ENCODE assay signal across 39 mouse cellular contexts in genomic region chr4:88935901-88936300, GRCm38 (mm10). TPM values are rescaled to one million over a fixed set of nuclear protein-coding genes. Genes with fewer than 3 reads are reported as not detected.
DNase-seq lines count a peak whose midpoint lies in the region; ATAC-seq and TF ChIP-seq lines count a peak whose summit lies in the region.
"Had no signal": no experiment of that assay in that cellular context is flagged by ENCODE, and none has a peak within 500 bp of the region (broad histone marks: within the 10 kb centered on the region; RNA-seq: fewer than 3 reads in every experiment).

No protein-coding gene starts in this region.

- peak overlapping the region; percentile 25; the same call in 1 of the 2 replicates for H3K4me2 ChIP-seq in embryonic facial prominence, embryonic 13.5 days
- peak overlapping the region; percentile 2; the same call in 1 of the 2 replicates for H3K4me2 ChIP-seq in intestine, embryonic 16.5 days (ENCODE audit: low read depth, low read length)
- peak overlapping the region; percentile 27; the same call in 1 of the 2 replicates for H3K4me2 ChIP-seq in stomach, postnatal 0 days (replicated peaks; ENCODE audit: low read depth)
- H3K4me2 ChIP-seq: heart, embryonic 12.5 days; hindbrain, embryonic 13.5 days; limb, embryonic 12.5 days; liver, embryonic 12.5 days; midbrain, embryonic 15.5 days; neural tube, embryonic 12.5 days had no signal

- 0 out of 2 replicates have a peak, but pooled peaks cover 4% of the 10 kb centered on the region for H3K4me1 ChIP-seq in embryonic facial prominence, embryonic 13.5 days
- H3K4me1 ChIP-seq in embryonic facial prominence, embryonic 10.5 days: peaks cover 17% of the 10 kb centered on the region
- H3K4me1 ChIP-seq in intestine, embryonic 16.5 days (ENCODE audit: control insufficient read depth, insufficient read depth, low read length): peaks cover 3% of the 10 kb centered on the region; the same call in 1 of the 2 replicates
- H3K4me1 ChIP-seq in stomach, postnatal 0 days (replicated peaks; ENCODE audit: control insufficient read depth, insufficient read depth): no peaks in the 10 kb centered on the region
- H3K4me1 ChIP-seq: heart, embryonic 12.5 days; midbrain, embryonic 15.5 days; neural tube, embryonic 12.5 days had no signal

- no peaks in the 10 kb centered on the region for H3K9me3 ChIP-seq in embryonic facial prominence, embryonic 13.5 days
- H3K9me3 ChIP-seq in embryonic facial prominence, embryonic 10.5 days: no peaks in the 10 kb centered on the region
- no peaks in the 10 kb centered on the region for H3K9me3 ChIP-seq in intestine, embryonic 16.5 days (ENCODE audit: control insufficient read depth, low read length)
- H3K9me3 ChIP-seq in stomach, postnatal 0 days (ENCODE audit: control insufficient read depth, low read length): no peaks in the 10 kb centered on the region
- H3K9me3 ChIP-seq: heart, embryonic 12.5 days; hindbrain, embryonic 13.5 days; limb, embryonic 12.5 days; liver, embryonic 12.5 days; midbrain, embryonic 10.5 days; midbrain, embryonic 15.5 days; neural tube, embryonic 12.5 days had no signal

- WGBS in embryonic facial prominence, embryonic 13.5 days: 62% methylated on average over 2 of the region's 2 CpGs
- 75% methylated on average over 2 of the region's 2 CpGs for WGBS in embryonic facial prominence, embryonic 10.5 days
- WGBS in intestine, embryonic 16.5 days: 78% methylated on average over 2 of the region's 2 CpGs
- WGBS in stomach, postnatal 0 days: 76% methylated on average over 2 of the region's 2 CpGs

- no peak overlapping the region for H3K27ac ChIP-seq in embryonic facial prominence, embryonic 13.5 days
- H3K27ac ChIP-seq in embryonic facial prominence, embryonic 10.5 days (replicated peaks): no peak overlapping the region
- H3K27ac ChIP-seq in intestine, embryonic 16.5 days (ENCODE audit: low read length): peak overlapping the region; percentile 57; the same call in 1 of the 2 replicates
- no peak overlapping the region for H3K27ac ChIP-seq in stomach, postnatal 0 days (replicated peaks)
- H3K27ac ChIP-seq: gastrocnemius, adult 2 months; heart, adult 2 months; hindbrain, embryonic 13.5 days; limb, embryonic 12.5 days; liver, embryonic 12.5 days; midbrain, embryonic 10.5 days; midbrain, embryonic 15.5 days; neural tube, embryonic 12.5 days had no signal

- no peaks in the 10 kb centered on the region for H3K36me3 ChIP-seq in embryonic facial prominence, embryonic 13.5 days
- H3K36me3 ChIP-seq in embryonic facial prominence, embryonic 10.5 days (replicated peaks): no peaks in the 10 kb centered on the region
- H3K36me3 ChIP-seq in intestine, embryonic 16.5 days (ENCODE audit: control insufficient read depth, insufficient read depth, low read length): no peaks in the 10 kb centered on the region
- no peaks in the 10 kb centered on the region for H3K36me3 ChIP-seq in stomach, postnatal 0 days (ENCODE audit: control insufficient read depth, insufficient read depth, low read length)
- H3K36me3 ChIP-seq: heart, embryonic 12.5 days; hindbrain, embryonic 13.5 days; limb, embryonic 12.5 days; liver, embryonic 12.5 days; midbrain, embryonic 10.5 days; midbrain, embryonic 15.5 days; neural tube, embryonic 12.5 days had no signal

- no peak for DNase-seq in embryonic facial prominence, embryonic 10.5 days (ENCODE audit: low spot score)
- DNase-seq in NIH3T3 (ENCODE audit: low read depth): peak; percentile 59
- no peak for DNase-seq in stomach, postnatal 0 days (ENCODE audit: low spot score)
- no peak for DNase-seq in thymus, postnatal 36 days
- no peak for DNase-seq in layer of hippocampus, postnatal 10 days (ENCODE audit: low spot score in 2 of 2)
- no peak for DNase-seq in layer of hippocampus, adult 9-11 months
- DNase-seq: adrenal gland, postnatal 10 days; cerebellum, adult 8-10 months; cerebellum, postnatal 25 days; gastrocnemius, adult 2 months; heart, adult 2 months; heart, postnatal 4 days; kidney, adult 2 months; kidney, postnatal 36 days; liver, postnatal 0 days; lung, postnatal 36 days; thymus, postnatal 14 days had no signal

- ATAC-seq in embryonic facial prominence, embryonic 13.5 days (ENCODE audit: insufficient number of reproducible peaks, insufficient read depth, low FRiP score, low TSS enrichment, low read depth): no peak
- no peak for ATAC-seq in intestine, embryonic 16.5 days
- no peak for ATAC-seq in stomach, postnatal 0 days (ENCODE audit: low FRiP score, low TSS enrichment)
- ATAC-seq: CD4-positive, CD25-positive, alpha-beta regulatory T cell, adult 4 months; forebrain, embryonic 16.5 days; liver, embryonic 12.5 days; liver, postnatal 0 days; midbrain, embryonic 15.5 days had no signal

- TF ChIP-seq CTCF in stomach, postnatal 0 days (IDR thresholded peaks at IDR 0.05; ENCODE audit: low read depth): no peak

- no peak overlapping the region for H3K9ac ChIP-seq in embryonic facial prominence, embryonic 13.5 days
- no peak overlapping the region for H3K9ac ChIP-seq in intestine, embryonic 16.5 days (ENCODE audit: low read depth, low read length)
- no peak overlapping the region for H3K9ac ChIP-seq in stomach, postnatal 0 days (ENCODE audit: low read length)
- H3K9ac ChIP-seq: heart, embryonic 12.5 days; hindbrain, embryonic 13.5 days; limb, embryonic 12.5 days; liver, embryonic 12.5 days; liver, postnatal 0 days; midbrain, embryonic 15.5 days; neural tube, embryonic 12.5 days had no signal

- H3K27me3 ChIP-seq in embryonic facial prominence, embryonic 13.5 days: peaks cover 46% of the 10 kb centered on the region
- peaks cover 52% of the 10 kb centered on the region for H3K27me3 ChIP-seq in embryonic facial prominence, embryonic 10.5 days (replicated peaks; ENCODE audit: low read depth, poor library complexity, severe bottlenecking)
- peaks cover 12% of the 10 kb centered on the region; the same call in 1 of the 2 replicates for H3K27me3 ChIP-seq in intestine, embryonic 16.5 days (replicated peaks; ENCODE audit: control insufficient read depth, insufficient read depth, low read length)
- no peaks in the 10 kb centered on the region; the same call in 1 of the 2 replicates for H3K27me3 ChIP-seq in stomach, postnatal 0 days (ENCODE audit: control insufficient read depth, insufficient read depth, low read length)

- peak overlapping the region; percentile 9; the same call in 1 of the 2 replicates for H3K4me3 ChIP-seq in embryonic facial prominence, embryonic 13.5 days
- H3K4me3 ChIP-seq in embryonic facial prominence, embryonic 10.5 days: no peak overlapping the region
- H3K4me3 ChIP-seq in intestine, embryonic 16.5 days (ENCODE audit: low read length): peak overlapping the region; percentile 25
- peak overlapping the region; percentile 8; the same call in 1 of the 2 replicates for H3K4me3 ChIP-seq in stomach, postnatal 0 days (ENCODE audit: low read depth, low read length)
- H3K4me3 ChIP-seq: erythroblast, embryonic 14.5 days; gastrocnemius, adult 2 months; heart, adult 2 months; heart, embryonic 12.5 days; hindbrain, embryonic 13.5 days; limb, embryonic 12.5 days; liver, embryonic 12.5 days; midbrain, embryonic 10.5 days; midbrain, embryonic 15.5 days; neural tube, embryonic 12.5 days had no signal

- TF ChIP-seq EP300 in stomach, postnatal 0 days (optimal IDR thresholded peaks at IDR 0.05): no peak

RNA-seq across cellular contexts. Expression of gene Ifne, which starts 55.9 kb away (rescaled TPM):
- not detected in 2 replicates for polyA plus RNA-seq in embryonic facial prominence, embryonic 13.5 days (2015; fragmentation: Nextera tagmentation; extraction: Ambion mirVana)
- polyA plus RNA-seq in embryonic facial prominence, embryonic 10.5 days (2016; fragmentation: Nextera tagmentation; extraction: Ambion mirVana): not detected in 2 replicates
- polyA plus RNA-seq in intestine, embryonic 16.5 days (2015; fragmentation: Nextera tagmentation; extraction: Ambion mirVana): not detected in 2 replicates
- polyA plus RNA-seq in stomach, postnatal 0 days (2015; fragmentation: Nextera tagmentation; extraction: Ambion mirVana): 0.85 and 1.1 TPM in 2 replicates
- total RNA-seq in layer of hippocampus, postnatal 10 days (2021): not detected
- total RNA-seq: adrenal gland, postnatal 10 days; gastrocnemius, adult 2 months; gastrocnemius, postnatal 4 days; heart, adult 2 months; heart, postnatal 4 days; layer of hippocampus, adult 8-10 months; left cerebral cortex, adult 18-20 months; left cerebral cortex, postnatal 14 days had no signal
- polyA plus RNA-seq: CD4-positive, CD25-positive, alpha-beta regulatory T cell, adult 4 months; embryonic facial prominence, embryonic 11.5 days; erythroblast, embryonic 14.5 days; forebrain, embryonic 11.5 days; forebrain, embryonic 16.5 days; heart, adult 2 months; heart, embryonic 12.5 days; heart, postnatal 0 days; hindbrain, embryonic 13.5 days; kidney, adult 2 months; kidney, embryonic 16.5 days; limb, embryonic 12.5 days; liver, embryonic 12.5 days; liver, postnatal 0 days; lung, embryonic 16.5 days; midbrain, embryonic 10.5 days; midbrain, embryonic 15.5 days; neural tube, embryonic 12.5 days; stomach, embryonic 14.5 days had no signal
